Mouse (Mus musculus): ENCODE measurements around the gene Cisd1. TPM values are rescaled to one million over a fixed set of nuclear protein-coding genes. Genes with fewer than 3 reads are reported as not detected.

The Cisd1 gene
- polyA plus RNA-seq, 1 experiment from 2014 or later, result 103 TPM

GRCm38 (mm10) chr10:71323669-71324068 is 21.1 kb downstream of the Cisd1 start:
- no peaks in the 10 kb centered on the region for H3K9me3 ChIP-seq (replicated peaks)
- ATAC-seq (ENCODE audit: low read depth) (no peak), DNase-seq (no peak)
- no peaks in the 10 kb centered on the region for H3K36me3 ChIP-seq
- no peaks in the 10 kb centered on the region for H3K27me3 ChIP-seq
- no peak overlapping the region for H3K4me3 ChIP-seq (replicated peaks)
- no peak overlapping the region for H3K27ac ChIP-seq
- no peaks in the 10 kb centered on the region for H3K4me1 ChIP-seq (replicated peaks)
- H3K4me2 ChIP-seq, result no peak overlapping the region
- no peak overlapping the region for H3K9ac ChIP-seq
- WGBS (ENCODE audit: insufficient replicate concordance), result 62% methylated on average over 8 of the region's 8 CpGs

DNA sequence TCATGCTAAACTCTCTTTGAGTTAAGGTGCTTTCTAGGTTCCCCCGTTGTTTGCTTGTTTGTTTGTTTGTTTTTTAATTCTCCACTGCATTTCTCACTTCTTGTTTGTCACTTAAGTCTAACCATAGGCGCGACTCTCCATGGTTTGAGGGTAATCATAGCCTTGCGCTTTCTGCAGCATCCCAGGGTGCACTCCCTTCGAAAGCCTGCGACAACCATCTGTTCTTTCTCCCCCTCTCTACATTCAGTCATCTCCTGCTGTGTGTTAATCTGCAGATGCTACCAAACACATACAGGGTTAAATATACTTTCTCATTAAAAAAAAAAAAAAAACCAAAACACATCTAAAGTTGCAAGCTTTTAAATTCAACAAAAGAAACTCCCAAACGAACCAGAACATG is 28.3 kb downstream of the Cisd1 start:
- H3K4me1 ChIP-seq (replicated peaks), result no peaks in the 10 kb centered on the region
- H3K4me3 ChIP-seq (replicated peaks), result no peak overlapping the region
- no peak overlapping the region for H3K9ac ChIP-seq
- no peaks in the 10 kb centered on the region for H3K36me3 ChIP-seq
- H3K27me3 ChIP-seq, result no peaks in the 10 kb centered on the region
- no peak overlapping the region for H3K27ac ChIP-seq
- no peaks in the 10 kb centered on the region for H3K9me3 ChIP-seq (replicated peaks)
- DNase-seq (no peak), ATAC-seq (ENCODE audit: low read depth) (no peak)
- H3K4me2 ChIP-seq, result no peak overlapping the region
- 54% methylated on average over 7 of the region's 7 CpGs for WGBS (ENCODE audit: insufficient replicate concordance)

DNA sequence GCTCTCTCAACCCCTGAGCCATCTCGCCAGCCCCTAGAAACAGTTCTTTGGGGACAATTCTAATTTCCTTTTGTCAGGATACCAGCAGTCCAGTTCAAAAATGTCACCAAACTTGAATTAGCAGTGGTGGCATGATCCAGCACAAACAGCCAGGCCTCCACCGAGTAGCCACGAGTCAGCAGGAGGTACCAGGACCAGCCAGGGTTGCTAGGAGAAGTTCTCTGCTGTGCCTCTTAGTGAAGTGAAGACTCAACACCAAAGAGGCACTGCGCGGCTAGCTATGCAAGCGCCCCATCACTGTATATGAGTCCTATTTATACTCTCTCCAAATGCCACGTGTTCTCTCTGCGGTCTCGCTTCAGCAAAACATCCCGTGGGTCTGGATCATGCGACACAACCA is 28.7 kb downstream of the Cisd1 start:
- ATAC-seq (ENCODE audit: low read depth) (no peak), DNase-seq (no peak)
- 60% methylated on average over 11 of the region's 11 CpGs for WGBS (ENCODE audit: insufficient replicate concordance)
- H3K4me2 ChIP-seq, result no peak overlapping the region
- H3K4me3 ChIP-seq (replicated peaks), result no peak overlapping the region
- no peaks in the 10 kb centered on the region for H3K27me3 ChIP-seq
- no peaks in the 10 kb centered on the region for H3K9me3 ChIP-seq (replicated peaks)
- H3K4me1 ChIP-seq (replicated peaks), result no peaks in the 10 kb centered on the region
- H3K36me3 ChIP-seq, result no peaks in the 10 kb centered on the region
- no peak overlapping the region for H3K9ac ChIP-seq
- H3K27ac ChIP-seq, result no peak overlapping the region

GRCm38 (mm10) chr10:71314596-71314995 is 30.2 kb downstream of the Cisd1 start:
- no peaks in the 10 kb centered on the region for H3K36me3 ChIP-seq
- no peaks in the 10 kb centered on the region for H3K4me1 ChIP-seq (replicated peaks)
- H3K9ac ChIP-seq, result no peak overlapping the region
- no peak overlapping the region for H3K4me2 ChIP-seq
- H3K9me3 ChIP-seq (replicated peaks), result no peaks in the 10 kb centered on the region
- H3K4me3 ChIP-seq (replicated peaks), result no peak overlapping the region
- WGBS (ENCODE audit: insufficient replicate concordance), result 59% methylated on average over 3 of the region's 3 CpGs
- ATAC-seq (ENCODE audit: low read depth) (no peak), DNase-seq (no peak)
- no peaks in the 10 kb centered on the region for H3K27me3 ChIP-seq
- H3K27ac ChIP-seq, result no peak overlapping the region

DNA sequence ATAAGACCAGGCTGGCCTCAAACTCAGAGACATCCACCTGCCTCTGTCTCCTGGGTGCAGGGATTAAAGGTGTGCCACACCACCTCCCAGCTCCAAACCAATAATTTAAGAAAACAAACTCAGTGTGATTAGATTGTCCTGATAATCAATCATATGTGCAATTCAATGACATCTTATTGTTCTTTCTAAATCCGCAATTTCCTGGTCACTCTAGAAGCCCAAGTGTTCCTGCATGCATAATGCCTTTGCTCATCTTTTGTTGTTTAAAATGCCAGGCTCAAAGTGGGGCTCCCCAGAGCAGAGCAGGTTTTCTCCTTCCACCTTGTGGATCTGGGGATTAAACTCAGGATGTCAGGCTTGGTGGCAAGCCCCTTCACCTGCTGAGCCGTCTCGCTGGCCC is 34.5 kb downstream of the Cisd1 start:
- Histone ChIP-seq H3K4me2 (no peak overlapping the region), H3K27ac (no peak overlapping the region), H3K36me3 (no peaks in the 10 kb centered on the region), H3K4me3 (replicated peaks) (no peak overlapping the region), H3K27me3 (no peaks in the 10 kb centered on the region), H3K9me3 (replicated peaks) (no peaks in the 10 kb centered on the region), H3K4me1 (replicated peaks) (peaks cover 2% of the 10 kb centered on the region; the same call in 1 of the 2 replicates), H3K9ac (no peak overlapping the region)
- no peak for DNase-seq
- WGBS (ENCODE audit: insufficient replicate concordance), result 48% methylated on average over 3 of the region's 3 CpGs
- ATAC-seq (ENCODE audit: low read depth), result no peak

DNA sequence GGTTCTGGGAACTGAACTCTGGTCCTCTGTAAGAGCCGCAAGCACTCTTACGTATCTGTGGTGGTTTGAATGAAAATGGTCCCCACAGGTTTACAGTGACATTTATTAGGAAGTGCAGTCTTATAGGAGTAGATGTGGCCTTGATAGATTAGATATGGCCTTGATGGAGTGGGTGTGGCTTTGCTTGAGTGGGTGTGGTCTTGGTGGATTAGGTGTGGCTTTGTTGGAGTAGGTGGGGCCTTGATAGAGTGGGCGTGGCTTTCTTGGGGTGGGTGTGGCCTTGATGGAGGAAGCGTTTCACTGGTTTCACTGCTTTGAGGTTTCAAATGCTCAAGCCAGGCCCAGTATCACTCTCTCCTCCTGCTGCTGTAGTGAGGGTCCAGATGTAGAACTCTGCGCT is 36.6 kb downstream of the Cisd1 start:
- no peaks in the 10 kb centered on the region for H3K9me3 ChIP-seq (replicated peaks)
- WGBS (ENCODE audit: insufficient replicate concordance), result 76% methylated on average over 5 of the region's 5 CpGs
- peaks cover 2% of the 10 kb centered on the region; the same call in 1 of the 2 replicates for H3K4me1 ChIP-seq (replicated peaks)
- no peak overlapping the region for H3K4me2 ChIP-seq
- ATAC-seq (ENCODE audit: low read depth) (no peak), DNase-seq (no peak)
- no peak overlapping the region for H3K4me3 ChIP-seq (replicated peaks)
- no peaks in the 10 kb centered on the region for H3K36me3 ChIP-seq
- no peaks in the 10 kb centered on the region for H3K27me3 ChIP-seq
- no peak overlapping the region for H3K9ac ChIP-seq
- no peak overlapping the region for H3K27ac ChIP-seq

- Histone ChIP-seq H3K4me3 (replicated peaks) (no peak overlapping the region), H3K27me3 (no peaks in the 10 kb centered on the region), H3K9me3 (replicated peaks) (no peaks in the 10 kb centered on the region), H3K27ac (no peak overlapping the region), H3K4me1 (replicated peaks) (peaks cover 2% of the 10 kb centered on the region; the same call in 1 of the 2 replicates), H3K36me3 (no peaks in the 10 kb centered on the region), H3K4me2 (no peak overlapping the region), H3K9ac (no peak overlapping the region)
- DNase-seq (no peak), ATAC-seq (ENCODE audit: low read depth) (no peak)
- WGBS (ENCODE audit: insufficient replicate concordance), result 37% methylated on average over 6 of the region's 6 CpGs
These were observed 38.0 kb downstream of the Cisd1 start for GRCm38 (mm10) chr10:71306759-71307158.

GRCm38 (mm10) chr10:71306190-71306589 is 38.6 kb downstream of the Cisd1 start:
- H3K4me3 ChIP-seq (replicated peaks), result no peak overlapping the region; the same call in 1 of the 2 replicates
- WGBS (ENCODE audit: insufficient replicate concordance), result 13% methylated on average over 6 of the region's 6 CpGs
- DNase-seq, result no peak
- no peaks in the 10 kb centered on the region for H3K36me3 ChIP-seq
- no peak overlapping the region for H3K27ac ChIP-seq
- H3K9ac ChIP-seq, result no peak overlapping the region
- ATAC-seq (ENCODE audit: low read depth), result no peak
- peaks cover 2% of the 10 kb centered on the region; the same call in 1 of the 2 replicates for H3K4me1 ChIP-seq (replicated peaks)
- no peaks in the 10 kb centered on the region for H3K9me3 ChIP-seq (replicated peaks)
- no peaks in the 10 kb centered on the region for H3K27me3 ChIP-seq
- peak overlapping the region; percentile 48 for H3K4me2 ChIP-seq

DNA sequence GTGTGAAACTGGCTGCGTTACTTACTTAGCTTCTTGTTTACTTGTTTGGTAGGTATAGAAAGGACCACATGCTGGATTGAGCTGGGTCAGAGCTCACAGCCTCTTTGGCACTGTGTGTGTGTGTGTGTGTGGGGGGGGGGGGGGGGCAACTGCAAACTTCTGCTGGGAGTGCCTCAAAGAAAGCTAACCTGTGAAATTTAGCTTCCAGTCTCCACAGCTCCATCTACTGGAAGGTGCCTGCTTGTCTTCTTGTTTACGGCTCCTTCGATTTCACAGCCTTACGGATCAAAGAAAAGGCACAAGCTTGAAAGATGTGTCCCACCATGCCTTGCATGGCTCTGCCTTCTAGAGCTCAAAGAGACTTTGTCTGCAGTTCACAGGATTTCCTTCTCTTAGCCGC is 42.3 kb downstream of the Cisd1 start:
- Histone ChIP-seq H3K9ac (no peak overlapping the region), H3K4me2 (no peak overlapping the region), H3K4me1 (replicated peaks) (0 out of 2 replicates have a peak, but pooled peaks cover 2% of the 10 kb centered on the region), H3K4me3 (replicated peaks) (no peak overlapping the region), H3K27me3 (no peaks in the 10 kb centered on the region), H3K36me3 (no peaks in the 10 kb centered on the region), H3K9me3 (replicated peaks) (no peaks in the 10 kb centered on the region), H3K27ac (no peak overlapping the region)
- WGBS (ENCODE audit: insufficient replicate concordance), result 31% methylated on average over 5 of the region's 5 CpGs
- ATAC-seq (ENCODE audit: low read depth) (no peak), DNase-seq (no peak)

DNA sequence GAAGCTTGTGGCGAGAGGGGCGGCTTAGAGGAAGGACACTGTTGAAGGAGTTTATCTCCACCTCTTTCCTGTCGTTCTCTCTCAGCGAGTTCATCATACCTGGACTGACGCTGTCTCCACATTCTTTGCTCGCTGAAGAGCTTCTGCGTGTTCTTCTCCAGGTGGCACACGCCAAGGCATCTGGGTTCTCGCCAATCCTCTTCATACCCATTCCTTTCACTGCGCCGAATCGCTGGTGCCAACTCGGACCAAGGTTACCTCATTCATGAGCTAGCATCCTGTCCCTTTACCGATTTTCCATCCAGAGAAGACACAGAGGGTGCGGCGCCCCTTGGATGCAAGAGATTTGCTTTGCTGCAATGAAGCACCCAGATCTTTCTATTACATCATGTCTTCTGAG is 44.6 kb downstream of the Cisd1 start:
- ATAC-seq (ENCODE audit: low read depth), result no peak
- H3K27me3 ChIP-seq, result no peaks in the 10 kb centered on the region
- DNase-seq, result no peak
- no peaks in the 10 kb centered on the region for H3K36me3 ChIP-seq
- H3K9ac ChIP-seq, result no peak overlapping the region
- no peaks in the 10 kb centered on the region for H3K9me3 ChIP-seq (replicated peaks)
- H3K4me3 ChIP-seq (replicated peaks), result no peak overlapping the region
- no peak overlapping the region for H3K4me2 ChIP-seq
- H3K4me1 ChIP-seq (replicated peaks), result no peaks in the 10 kb centered on the region
- 52% methylated on average over 16 of the region's 16 CpGs for WGBS (ENCODE audit: insufficient replicate concordance)
- H3K27ac ChIP-seq, result no peak overlapping the region

DNA sequence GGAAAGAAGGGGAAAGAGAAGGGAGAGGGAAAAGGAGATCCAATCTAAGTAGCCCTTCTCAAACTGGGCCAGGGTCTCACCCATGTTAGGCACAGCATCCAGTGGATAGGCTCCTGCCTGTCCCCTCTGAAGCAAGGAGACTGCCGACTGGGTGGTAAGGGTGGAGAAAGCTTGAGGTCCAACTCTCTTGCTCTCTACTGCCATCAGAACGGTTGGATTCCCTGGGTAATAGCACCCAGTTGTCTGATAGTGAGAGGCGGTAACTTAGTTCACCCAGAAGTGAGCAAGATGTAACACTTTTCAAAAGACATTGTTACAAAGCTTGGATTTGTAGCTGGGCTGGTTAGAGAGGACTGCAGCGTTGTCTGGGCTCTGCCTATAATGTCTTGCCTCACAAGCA is 51.5 kb downstream of the Cisd1 start:
- H3K9me3 ChIP-seq (replicated peaks), result no peaks in the 10 kb centered on the region
- no peak for DNase-seq
- no peak overlapping the region for H3K4me2 ChIP-seq
- no peak overlapping the region for H3K27ac ChIP-seq
- H3K36me3 ChIP-seq, result no peaks in the 10 kb centered on the region
- H3K4me1 ChIP-seq (replicated peaks), result peaks cover 16% of the 10 kb centered on the region
- 0 out of 2 replicates have a peak, but pooled peaks cover 4% of the 10 kb centered on the region for H3K27me3 ChIP-seq
- no peak overlapping the region for H3K4me3 ChIP-seq (replicated peaks)
- WGBS (ENCODE audit: insufficient replicate concordance), result 42% methylated on average over 4 of the region's 4 CpGs
- H3K9ac ChIP-seq, result no peak overlapping the region
- no peak for ATAC-seq (ENCODE audit: low read depth)

DNA sequence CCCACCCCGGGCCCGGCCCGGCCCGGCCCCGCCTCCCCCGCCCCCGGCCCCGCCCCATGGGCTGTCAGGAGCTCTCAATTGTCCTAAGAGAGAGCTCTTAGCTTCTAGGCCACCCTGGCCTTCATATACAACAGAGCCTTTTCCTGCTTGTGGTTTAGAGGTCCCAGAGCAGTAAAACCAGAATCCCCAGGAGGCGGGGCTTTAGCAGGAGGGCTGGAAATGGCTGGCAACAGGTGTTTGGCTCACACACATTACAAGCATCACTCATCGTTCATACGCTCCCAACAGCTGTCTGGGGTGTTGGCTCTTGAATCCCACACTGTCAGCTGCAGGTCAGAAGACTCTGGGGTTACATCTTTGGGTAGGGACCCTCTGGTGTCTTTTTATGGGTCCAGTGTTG is 52.5 kb downstream of the Cisd1 start:
- no peak for DNase-seq
- Histone ChIP-seq H3K4me1 (replicated peaks) (peaks cover 16% of the 10 kb centered on the region), H3K27me3 (0 out of 2 replicates have a peak, but pooled peaks cover 6% of the 10 kb centered on the region), H3K36me3 (no peaks in the 10 kb centered on the region), H3K27ac (no peak overlapping the region), H3K9ac (no peak overlapping the region), H3K9me3 (replicated peaks) (no peaks in the 10 kb centered on the region), H3K4me2 (0 out of 2 replicates have a peak overlapping the region, but pooled peaks have one; percentile 5), H3K4me3 (replicated peaks) (no peak overlapping the region)
- WGBS (ENCODE audit: insufficient replicate concordance), result 9% methylated on average over 10 of the region's 11 CpGs
- 0 out of 2 replicates have a peak, but pooled peaks have one; percentile 18 for ATAC-seq (ENCODE audit: low read depth)
